Mouse (Mus musculus): ENCODE data around the gene Tmem206.

Gene Tmem206

DNA sequence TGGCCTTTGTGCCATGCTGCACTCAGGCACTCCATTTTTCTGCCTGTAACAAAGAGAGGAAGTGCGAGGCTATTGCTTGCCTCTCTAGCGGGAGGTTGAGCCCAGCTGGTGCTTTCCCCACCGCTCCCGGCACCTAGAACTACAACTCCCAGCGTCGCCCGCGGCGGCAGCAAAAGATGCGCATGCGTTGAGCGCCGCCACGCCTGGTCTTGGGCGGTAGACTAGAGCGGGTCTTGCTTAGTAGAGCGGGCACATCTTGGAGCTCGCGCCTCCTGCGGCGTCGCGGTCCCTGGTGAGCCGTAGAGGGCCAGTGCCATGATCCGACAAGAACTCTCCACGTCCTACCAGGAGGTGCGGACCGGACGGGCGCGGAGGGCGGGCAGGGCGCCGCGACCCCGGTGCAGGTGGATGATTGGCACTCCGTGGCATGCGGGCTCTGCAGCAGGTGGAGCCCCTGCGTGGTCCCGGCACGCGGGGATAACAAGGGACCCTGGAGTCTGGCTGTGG is at the start of gene Tmem206:
TSS of gene Tmem206 (plus strand) at position 187 of the 507 bp plus-strand sequence.
- DNase-seq = peak; percentile 96

DNA sequence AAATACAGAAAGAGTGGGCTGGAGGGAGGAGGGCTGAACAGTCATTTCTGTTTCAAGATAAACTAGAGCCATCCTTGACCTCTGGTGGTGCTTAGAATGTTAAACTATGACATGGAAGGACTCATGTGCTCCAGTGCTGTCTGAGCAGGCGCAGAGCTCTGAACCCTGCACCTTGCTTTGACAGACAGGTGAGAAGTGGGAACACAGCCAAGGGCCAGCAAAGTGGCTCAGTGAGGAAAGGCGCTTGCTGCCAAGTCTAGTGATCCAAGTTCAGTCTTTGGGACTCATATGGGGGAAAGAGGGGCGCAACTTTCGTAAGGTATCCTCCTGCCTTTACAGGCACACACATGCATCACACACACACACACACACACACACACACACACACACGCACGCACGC is 49.5 kb upstream of the Tmem206 start:
- no peak for DNase-seq

DNA sequence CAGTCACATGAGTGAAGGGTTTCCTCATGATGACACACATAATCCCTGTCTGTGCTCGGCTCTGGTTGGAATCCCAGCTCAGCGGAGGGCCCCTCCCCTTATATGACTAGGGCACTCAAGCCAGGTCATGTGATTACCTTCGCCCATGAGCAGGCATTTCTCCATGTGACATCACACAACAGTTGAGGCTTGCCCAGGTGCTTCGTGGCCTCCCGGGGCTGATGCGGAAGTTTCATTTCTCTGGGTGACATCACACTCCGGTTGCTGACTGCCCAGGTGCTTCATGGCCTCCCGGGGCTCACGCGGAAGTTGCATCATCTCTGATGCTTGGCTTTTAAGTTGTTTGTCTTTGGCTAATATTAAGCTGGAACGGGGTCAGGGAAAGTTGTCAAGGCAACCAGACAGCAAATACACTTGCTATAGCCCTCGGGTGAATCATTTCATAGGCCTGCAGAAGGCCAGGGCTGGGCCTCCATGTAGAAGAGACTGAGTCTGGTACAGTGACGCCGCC is 48.1 kb upstream of the Tmem206 start:
- no peak for DNase-seq

DNA sequence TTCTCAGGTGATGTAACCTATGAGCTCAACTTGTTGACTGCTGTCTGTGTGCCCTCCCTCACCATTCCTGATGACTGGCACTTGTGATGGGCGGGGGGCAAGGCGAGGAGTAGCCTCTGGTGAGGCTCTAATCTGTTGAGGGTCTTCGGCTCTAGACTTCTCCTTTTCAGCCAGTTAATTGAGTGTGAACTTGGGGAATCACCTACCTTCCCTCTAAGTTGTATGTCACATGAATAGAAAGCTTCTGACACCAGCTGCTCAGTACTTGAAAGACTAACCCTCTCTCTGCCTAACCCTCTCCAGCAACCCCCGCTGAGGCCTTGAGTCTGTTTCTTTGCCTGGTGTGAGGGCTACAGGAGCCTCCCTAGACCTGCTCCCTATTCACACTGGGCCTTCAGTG is 47.4 kb upstream of the Tmem206 start:
- no peak for DNase-seq

DNA sequence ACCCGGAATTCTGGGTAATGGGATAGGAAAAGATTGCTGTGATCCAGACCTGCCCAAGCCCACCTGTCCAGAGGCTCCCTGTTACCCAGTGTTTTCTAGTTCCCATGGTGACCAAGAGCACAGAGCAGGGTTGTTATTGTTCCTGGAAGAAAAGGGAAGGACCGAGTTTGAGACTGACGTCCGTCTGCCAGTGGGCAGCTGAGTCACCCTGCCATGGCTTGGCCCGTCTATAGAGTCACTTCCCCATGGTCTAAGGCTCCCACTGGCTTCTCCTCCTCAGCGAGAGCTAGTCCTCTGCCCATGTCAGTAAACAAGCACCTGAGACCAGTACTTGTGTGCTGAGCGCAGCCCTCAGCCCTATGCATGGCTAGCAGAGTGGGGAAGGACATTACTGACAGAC is 44.5 kb upstream of the Tmem206 start:
- no peak for DNase-seq

DNA sequence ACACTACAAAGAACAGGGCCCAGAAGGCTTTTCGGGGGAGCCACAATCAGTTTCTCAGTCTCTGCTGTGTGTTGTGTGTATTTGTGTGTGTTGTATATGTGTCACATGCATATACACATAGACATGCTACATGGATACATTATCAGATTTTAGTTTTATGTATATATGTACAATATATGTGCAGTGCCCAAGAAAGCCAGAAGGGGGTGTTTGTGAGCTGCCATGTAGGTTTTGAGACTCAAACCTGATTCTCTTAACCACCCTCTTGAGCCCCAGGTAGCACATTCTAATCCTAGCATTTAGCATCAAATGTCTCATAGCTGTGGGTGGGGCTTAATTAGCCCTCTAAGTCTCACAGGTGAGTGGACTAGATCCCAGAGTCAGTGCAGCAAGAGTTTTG is 43.4 kb upstream of the Tmem206 start:
- DNase-seq = no peak

DNA sequence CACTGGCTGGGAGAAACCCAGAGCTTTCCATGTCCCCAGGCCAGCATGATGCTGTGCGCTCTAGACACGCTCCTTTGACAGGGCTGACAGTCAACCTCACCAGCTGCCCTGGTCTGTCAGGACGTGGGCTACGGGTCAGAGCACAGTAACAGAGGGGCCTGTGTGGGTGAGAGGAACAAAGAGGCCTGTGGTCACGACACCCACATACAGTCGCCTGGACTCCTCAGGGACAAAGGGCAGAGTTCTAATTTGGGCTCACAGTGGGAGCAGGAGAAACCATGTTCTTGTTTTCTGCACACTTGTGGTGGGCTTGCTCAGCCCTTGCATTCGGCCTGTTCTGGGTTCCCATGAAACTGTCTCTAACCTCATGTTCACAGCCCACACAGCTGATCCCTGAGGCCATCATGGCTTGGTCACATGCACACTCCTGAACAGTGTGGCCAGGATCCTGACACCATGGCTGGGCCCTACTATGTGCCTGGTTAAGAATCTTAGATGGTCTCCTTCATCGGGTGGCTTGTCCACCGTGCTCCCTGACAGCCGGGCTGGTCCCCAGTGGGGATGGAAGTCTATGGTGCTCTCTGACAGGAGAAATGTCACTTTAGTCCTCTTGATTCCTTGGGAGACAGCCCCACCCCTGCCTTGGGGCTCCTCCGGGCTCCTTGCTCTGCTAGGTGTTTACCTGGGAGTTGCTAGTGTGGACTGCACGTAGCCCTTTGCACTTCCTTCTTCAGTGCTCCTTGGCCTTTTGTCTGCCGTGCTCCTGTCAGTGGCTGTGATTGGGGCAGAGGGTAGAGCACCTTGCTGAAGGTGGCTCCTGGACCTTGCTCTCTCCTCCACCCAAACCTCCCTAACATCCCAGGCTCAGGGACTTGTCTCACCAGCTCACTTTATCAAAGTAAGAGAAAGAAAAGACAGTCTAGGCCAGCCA is 42.3 kb upstream of the Tmem206 start:
- DNase-seq = no peak

DNA sequence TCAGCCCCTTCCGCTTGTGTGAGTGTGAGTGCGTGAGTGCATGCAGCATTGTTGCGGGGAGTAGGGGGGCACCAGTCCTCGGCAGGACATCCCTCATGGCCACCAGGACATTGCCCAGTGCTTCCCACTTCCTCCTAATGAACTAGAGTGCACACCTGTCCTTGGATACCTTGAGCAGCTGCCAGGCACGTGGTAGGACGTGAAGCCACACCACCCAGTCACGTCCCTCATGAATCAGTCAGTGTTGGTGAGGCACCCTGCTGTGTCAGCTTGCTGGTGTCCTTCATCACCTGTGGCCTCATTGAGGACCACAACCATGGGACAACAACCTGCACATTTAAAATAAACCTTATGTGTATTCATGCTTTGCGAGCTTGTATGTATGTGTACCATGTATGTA is 41.2 kb upstream of the Tmem206 start:
- no peak for DNase-seq

DNA sequence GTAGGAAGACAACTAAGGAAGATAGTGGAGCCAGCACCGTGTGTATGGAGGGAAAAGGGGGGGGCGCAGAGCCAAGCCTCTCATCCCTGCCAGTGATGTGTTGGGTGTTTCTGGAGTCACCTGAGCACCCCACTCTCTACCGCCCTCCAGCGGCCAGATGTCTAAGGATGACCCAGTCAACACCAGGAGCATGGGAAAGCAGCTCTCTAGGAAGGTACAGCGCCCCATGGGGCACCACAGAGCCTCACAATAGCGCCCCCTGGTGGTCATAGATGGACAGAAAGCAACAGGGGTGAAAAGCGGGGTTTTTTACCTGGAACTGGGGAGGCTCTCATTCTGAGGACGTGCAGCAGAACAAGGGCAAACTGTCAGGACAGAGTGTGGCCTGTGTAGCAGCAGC is 37.0 kb upstream of the Tmem206 start:
- DNase-seq = no peak

DNA sequence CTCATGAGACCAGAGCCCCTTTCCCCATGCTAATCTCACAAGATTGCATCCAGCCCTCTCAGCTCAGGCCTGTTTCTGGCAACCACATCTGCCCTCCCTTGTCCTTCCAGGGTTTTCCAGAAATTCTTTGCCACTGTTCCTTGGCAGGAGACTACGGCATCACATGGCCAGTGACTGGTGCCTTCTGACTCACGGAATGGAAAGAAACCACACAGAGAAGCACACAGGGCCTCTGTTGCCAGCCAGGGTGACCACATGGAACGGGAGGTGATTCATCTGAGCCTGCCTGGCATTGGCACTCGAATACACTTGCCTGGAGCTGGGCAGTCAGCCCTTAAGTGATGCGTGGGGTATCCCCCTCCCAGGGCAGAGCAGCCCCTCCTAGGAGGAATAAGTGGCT is 33.4 kb upstream of the Tmem206 start:
- DNase-seq = peak; percentile 74

DNA sequence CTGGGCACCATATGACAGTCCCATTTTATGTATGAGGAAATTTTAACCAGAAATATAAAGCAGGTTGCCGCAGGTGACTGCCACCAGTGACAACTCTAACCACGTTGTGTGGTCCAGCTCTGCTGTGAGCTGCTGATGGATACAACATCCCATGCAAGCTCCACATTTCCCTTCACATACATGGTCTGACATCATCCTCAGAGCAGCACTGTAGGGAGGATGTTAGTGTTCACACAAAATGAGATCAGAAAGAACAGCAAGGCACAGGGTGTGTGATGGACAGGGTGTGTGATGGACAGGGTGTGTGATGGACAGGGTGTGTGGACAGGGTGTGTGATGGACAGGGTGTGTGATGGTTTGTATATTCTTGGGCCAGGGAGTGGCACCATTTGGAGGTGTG is 32.7 kb upstream of the Tmem206 start:
- DNase-seq = no peak

DNA sequence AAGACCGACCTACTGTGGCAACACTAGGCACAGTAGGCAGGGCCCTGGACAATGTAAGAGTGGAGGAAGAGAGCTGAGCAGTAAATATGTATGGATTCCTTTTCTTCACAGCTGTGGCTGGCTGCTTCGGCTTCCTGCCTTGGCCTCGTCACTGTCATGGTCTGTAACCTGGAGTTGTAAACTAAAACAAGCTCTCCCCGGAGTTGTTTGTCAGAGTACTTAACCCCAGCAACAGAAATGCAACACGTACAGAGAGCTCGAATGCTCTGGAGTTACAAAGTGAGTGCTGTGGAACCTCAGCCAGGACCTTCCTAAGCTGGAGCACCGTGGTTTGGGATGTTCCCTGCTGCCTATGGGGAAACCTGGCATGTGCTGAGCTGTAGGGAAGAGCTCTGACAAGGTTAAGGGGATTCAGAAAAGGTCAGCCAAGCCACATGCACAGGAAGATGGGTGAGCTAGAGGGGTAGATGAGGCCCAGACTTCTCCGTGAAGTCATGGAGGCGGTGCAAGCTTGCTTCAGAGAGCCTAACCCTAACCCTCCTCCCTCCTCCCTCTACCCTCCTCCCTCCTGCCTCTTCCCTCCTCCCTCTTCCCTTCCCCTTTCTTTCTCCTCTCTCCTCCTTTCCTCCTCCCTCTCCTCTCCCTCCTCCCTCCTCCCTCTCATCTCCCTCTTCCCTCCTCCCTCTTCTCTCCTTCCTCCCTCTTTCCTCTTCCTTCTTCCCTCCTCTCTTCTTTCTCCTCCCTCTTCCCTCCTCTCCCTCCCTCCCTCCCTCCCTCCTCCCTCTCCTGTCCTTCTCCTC is 31.5 kb upstream of the Tmem206 start:
- no peak for DNase-seq

DNA sequence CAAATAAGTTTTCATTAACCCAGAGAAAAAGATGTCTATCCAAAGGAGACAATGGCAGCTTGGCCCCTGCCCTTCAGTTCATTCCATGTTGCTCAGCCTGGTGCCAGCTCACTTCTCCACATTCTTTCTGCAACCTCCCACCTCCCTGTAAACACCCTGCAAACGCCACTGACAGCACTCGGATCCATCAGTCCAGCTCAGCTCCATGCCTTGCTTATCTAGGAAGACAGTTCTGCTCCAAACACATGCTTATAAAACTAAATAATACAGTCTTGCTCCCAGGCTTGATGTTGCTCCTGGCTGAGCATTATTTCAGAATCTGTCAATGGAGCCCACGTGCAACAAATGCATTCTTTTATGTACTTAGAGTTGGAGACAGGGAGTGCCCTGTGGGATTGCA is 29.9 kb upstream of the Tmem206 start:
- no peak for DNase-seq

DNA sequence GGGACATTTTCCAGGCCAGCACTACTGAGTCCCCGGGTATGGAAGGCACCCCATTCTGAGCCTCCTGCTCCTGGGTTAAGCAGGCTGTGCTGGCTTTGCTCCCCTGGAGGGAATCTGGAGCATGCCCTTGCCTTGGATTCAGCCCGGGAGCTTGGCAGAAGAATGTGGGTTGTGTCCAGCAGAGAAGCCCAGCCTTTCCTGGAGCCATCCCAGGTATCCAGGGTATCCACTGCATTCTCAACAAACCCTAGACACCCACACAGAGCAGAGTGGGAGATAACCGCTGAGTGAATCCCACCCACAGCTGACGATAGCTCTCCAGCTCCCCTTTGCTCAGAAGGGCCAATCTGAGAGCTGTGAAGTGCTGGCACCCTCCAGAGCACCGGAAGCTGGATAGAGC is 29.3 kb upstream of the Tmem206 start:
- DNase-seq = no peak

DNA sequence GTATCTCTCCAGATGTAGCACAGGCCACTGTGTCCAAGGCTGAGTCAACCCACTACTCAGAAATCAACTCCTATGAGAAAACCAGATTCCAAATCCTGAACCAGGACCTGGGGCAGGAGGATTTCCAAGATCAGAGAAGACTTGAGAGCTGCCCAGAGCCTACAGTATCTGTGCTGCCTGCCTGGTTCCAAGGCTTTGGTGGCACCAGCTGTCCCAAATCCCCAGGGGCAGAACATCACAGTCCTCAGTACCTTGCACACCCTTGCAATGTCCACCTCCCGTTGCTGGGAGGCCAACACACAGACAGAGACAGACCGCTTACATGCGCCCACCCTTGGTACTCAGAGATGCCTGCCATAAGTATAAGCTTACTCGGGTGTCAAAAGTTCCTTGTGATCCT is 27.4 kb upstream of the Tmem206 start:
- no peak for DNase-seq

DNA sequence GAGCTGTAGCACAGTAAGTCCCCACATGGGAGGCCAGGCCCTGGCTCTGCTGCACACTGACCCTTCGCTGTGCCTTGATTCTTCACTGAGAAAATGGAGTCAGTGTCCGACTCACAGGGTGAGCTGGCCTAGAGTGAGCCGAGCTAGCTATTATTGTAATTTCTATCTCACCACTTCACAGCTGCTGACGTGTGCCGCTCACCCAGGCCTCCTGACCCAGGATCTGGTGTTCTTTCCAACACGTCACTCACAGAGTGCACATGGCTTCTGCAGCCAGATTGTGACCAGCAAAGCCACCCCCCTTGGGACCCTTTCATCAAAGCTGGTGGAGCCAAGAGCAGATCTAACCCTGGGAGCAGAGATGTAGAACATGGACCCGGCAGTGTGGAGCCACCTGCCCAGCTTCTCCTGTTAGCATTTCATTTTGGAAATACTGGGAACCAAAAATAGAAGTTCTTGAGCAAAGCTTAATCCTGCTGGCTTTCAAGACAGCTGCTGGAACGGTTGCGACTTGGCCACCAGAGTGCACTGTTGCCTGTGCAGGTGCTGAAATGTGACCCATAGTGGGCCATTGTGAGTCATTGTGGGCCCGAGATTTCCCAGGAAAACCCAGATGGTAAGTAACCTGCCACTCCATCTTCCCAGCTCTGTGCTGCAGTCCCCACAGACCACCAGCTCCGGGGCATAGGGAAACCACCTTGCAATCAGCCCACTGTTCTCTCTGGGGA is 26.3 kb upstream of the Tmem206 start:
- DNase-seq = peak; percentile 52

DNA sequence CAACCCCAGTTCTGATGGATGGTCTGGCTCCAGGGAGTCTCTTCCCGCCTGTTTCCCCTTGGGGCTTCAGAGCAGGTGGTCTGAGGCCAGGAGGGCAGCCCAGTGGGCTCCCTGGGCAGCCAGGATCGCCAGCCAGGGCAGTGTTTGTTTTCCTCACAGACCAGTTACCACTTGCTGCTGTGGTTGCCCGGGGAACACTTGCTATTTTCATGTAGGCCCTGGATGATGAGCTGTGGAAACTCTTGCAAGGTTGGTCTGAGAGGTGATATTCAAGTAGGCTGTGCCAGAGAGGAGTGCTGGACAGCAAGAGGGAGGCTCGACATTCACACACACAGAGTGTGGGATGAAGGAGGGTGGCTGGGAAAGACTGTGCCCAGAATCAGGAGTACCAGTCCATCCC is 23.8 kb upstream of the Tmem206 start:
- DNase-seq = no peak

DNA sequence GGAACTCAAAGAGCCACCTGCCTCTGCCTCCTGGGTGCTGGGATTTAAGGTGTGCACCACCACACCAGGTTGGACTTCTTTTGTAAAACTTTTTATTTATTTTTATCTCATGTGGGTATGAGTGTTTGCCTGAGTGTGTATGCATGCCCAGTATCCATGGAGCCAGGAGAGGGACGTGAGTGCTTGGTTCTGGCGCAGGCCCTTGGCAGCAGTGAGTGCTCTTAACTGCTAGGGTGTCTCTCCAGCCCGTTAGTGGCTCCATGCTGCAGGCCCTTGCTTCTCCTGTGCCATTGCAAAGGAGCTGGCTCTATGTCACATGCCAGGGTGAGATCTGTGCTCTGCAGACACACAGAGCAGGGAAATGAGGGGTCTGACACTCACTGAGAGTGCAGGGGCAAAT is 22.0 kb upstream of the Tmem206 start:
- DNase-seq = no peak

DNA sequence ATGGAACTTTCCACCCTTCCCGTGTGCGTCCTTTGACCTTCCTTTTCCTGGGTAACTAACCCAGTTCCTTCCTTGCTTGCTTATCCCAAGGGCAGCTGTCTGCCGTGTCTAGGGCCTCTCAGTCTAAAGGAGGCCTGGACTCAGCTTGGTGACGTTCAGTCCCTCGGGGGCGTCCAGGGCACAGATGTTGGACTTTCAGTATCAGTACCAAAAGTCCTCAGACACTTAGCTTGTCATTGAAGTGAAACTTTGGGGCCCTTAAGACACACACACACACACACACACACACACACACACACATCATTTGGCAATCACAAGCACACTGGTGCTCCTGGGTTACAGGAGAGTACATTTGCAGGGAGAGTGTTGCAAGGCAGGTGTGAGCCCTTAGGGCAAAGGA is 21.5 kb upstream of the Tmem206 start:
- no peak for DNase-seq

DNA sequence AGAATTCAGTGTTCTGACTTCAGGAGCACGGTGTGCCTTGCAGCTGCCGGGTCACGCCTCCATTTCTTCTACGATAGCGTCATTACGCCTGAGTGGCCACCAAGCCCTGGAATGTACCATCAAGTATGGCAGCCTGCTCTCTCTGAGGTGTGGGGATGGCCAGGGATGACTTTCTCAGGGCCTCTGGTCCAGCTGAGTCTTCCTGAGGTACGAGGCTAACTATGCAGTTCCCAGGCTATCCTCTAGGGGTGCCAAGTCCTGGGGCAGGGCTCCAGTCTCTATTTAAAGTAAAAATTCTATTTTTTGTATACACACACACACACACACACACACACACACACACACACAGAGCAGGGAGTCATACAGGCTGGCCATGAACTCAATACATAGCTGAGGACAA is 20.1 kb upstream of the Tmem206 start:
- no peak for DNase-seq

DNA sequence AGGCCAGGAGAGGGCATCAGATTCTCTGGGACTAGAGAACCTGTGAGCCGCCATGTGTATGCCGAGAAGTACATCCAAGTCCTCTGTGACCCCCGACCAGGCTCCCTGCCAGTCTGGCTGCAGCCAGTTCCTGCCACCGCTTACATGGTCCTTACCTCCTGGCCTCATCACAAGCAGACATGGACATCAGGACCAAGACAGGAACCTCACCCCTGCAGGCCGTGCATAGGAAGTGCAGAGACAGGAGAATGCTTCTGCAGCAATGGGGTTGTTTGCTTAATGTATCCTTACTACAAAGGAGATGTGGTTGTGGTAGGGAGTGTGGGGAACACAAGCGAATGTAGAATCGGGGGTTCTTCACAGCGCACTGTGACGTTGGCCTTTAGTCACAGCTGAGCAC is 19.4 kb upstream of the Tmem206 start:
- DNase-seq = no peak

DNA sequence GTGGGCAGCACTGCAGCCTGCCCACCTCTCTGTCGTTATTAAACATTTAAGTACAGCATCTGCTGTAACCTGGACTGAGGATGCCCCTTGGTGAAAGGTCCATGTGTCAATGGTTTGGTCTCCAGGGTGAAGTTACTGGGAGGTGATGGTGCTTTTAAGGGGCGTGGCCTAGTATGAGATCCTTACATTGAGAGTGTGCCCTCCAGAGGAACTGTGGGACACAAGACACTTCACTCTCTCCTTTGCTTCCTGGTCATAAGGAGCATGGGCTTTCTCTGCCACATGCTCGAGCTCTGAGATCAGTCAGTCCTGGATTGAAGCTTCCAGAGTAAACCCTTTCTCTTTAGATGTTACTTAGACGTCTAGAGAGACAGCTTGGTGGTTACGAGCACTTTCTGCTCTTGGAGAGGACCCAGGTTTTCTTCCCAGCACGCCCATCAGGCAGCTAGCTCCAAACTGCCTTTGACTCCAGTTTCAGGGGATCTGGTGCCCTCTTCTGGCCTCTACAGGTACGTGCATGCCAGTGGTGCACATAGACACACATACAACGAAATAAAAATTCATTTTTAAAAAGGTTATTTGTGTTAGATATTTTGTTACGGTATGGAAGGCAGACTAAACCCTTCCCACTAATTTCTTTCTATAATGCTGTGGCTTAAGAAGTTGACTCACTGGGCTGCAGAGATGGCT is 17.8 kb upstream of the Tmem206 start:
- no peak for DNase-seq

Data from right cerebral cortex, adult 18-20 months (tissue).